Comparison of ENCODE assay signal across 18 mouse cellular contexts in the genomic region with DNA sequence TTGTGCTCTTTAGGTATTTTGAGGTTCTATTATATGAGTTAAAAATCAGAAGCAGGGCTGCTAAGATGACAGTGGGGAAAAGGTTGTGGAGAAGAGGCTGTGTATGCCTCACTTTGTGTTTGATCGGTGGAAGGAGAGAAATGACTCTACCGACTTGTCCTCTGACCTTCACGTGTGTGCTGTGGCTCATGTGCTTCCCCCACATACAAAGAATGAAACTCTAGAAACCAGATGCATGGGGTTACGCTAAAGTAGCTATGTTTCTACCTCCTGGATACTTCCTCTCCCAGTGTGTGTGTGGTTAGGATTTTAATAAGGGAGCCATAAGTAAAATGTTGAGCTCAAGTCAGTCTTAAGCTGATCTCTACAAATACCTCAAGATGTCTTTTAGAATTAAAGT.
"Had no signal": no experiment of that assay in that cellular context is flagged by ENCODE, and none has a peak within 500 bp of the region (broad histone marks: within the 10 kb centered on the region; RNA-seq: fewer than 3 reads in every experiment).

No protein-coding gene starts in this region.

- H3K27ac ChIP-seq: midbrain, embryonic 10.5 days; midbrain, embryonic 13.5 days; midbrain, embryonic 15.5 days; neural tube, embryonic 13.5 days; neural tube, embryonic 15.5 days had no signal

- H3K4me2 ChIP-seq: lung, embryonic 14.5 days; midbrain, embryonic 13.5 days; midbrain, embryonic 15.5 days; neural tube, embryonic 13.5 days; neural tube, embryonic 15.5 days had no signal

- H3K9ac ChIP-seq: lung, embryonic 14.5 days; midbrain, embryonic 13.5 days; midbrain, embryonic 15.5 days; neural tube, embryonic 13.5 days; neural tube, embryonic 15.5 days had no signal

- H3K36me3 ChIP-seq: midbrain, embryonic 10.5 days; midbrain, embryonic 13.5 days; midbrain, embryonic 15.5 days; neural tube, embryonic 13.5 days; neural tube, embryonic 15.5 days had no signal

- ATAC-seq: midbrain, embryonic 13.5 days; midbrain, embryonic 15.5 days had no signal

- H3K27me3 ChIP-seq: midbrain, embryonic 13.5 days; midbrain, embryonic 15.5 days; neural tube, embryonic 13.5 days; neural tube, embryonic 15.5 days had no signal

- H3K4me1 ChIP-seq: midbrain, embryonic 10.5 days; midbrain, embryonic 13.5 days; midbrain, embryonic 15.5 days; neural tube, embryonic 13.5 days; neural tube, embryonic 15.5 days had no signal

- H3K4me3 ChIP-seq: midbrain, embryonic 10.5 days; midbrain, embryonic 13.5 days; midbrain, embryonic 15.5 days; myocyte; neural tube, embryonic 13.5 days; neural tube, embryonic 15.5 days had no signal

- H3K9me3 ChIP-seq: midbrain, embryonic 10.5 days; midbrain, embryonic 13.5 days; midbrain, embryonic 15.5 days; neural tube, embryonic 13.5 days; neural tube, embryonic 15.5 days had no signal

- DNase-seq: lung, adult 18-20 months; lung, embryonic 14.5 days; lung, postnatal 10 days; lung, postnatal 4 days; retina, postnatal 1 day; right cerebral cortex, adult 18-20 months; right cerebral cortex, postnatal 25 days; right cerebral cortex, postnatal 4 days; spleen, adult 18-20 months; thymus, adult 18-20 months; thymus, postnatal 14 days; thymus, postnatal 36 days had no signal
